Mouse (Mus musculus) ovary, postnatal 14 days (tissue): Measurements from ENCODE around the gene Shq1.

Experiments used
- DNase-seq: peaks from one replicate; pipeline ENCODE4 v3.0.0; 2022; ENCODE audit warnings: low spot score

Gene Shq1

GRCm38 (mm10) chr6:100667644-100668043 is 3.3 kb downstream of the Shq1 start:
- DNase-seq: no peak

- DNase-seq: no peak
These were observed 8.7 kb downstream of the Shq1 start for GRCm38 (mm10) chr6:100662224-100662623.

- peak; percentile 31 for DNase-seq
These were observed 10.6 kb downstream of the Shq1 start for GRCm38 (mm10) chr6:100660395-100660794.

GRCm38 (mm10) chr6:100652535-100652934 is 18.4 kb downstream of the Shq1 start:
- no peak for DNase-seq

GRCm38 (mm10) chr6:100647196-100647595 is 23.8 kb downstream of the Shq1 start:
- no peak for DNase-seq

GRCm38 (mm10) chr6:100645469-100646201 is 25.3 kb downstream of the Shq1 start:
- peak; percentile 32 for DNase-seq

GRCm38 (mm10) chr6:100644631-100645030 is 26.3 kb downstream of the Shq1 start:
- DNase-seq: no peak

- DNase-seq: no peak
These were observed 28.2 kb downstream of the Shq1 start for GRCm38 (mm10) chr6:100642786-100643185.

- DNase-seq: no peak
These were observed 30.4 kb downstream of the Shq1 start for GRCm38 (mm10) chr6:100640591-100640990.

GRCm38 (mm10) chr6:100629086-100629485 is 41.9 kb downstream of the Shq1 start:
- no peak for DNase-seq

GRCm38 (mm10) chr6:100628223-100628622 is 42.7 kb downstream of the Shq1 start:
- no peak for DNase-seq

GRCm38 (mm10) chr6:100623922-100624321 is 47.0 kb downstream of the Shq1 start:
- DNase-seq: no peak

GRCm38 (mm10) chr6:100622861-100623507 is 48.0 kb downstream of the Shq1 start:
- no peak for DNase-seq

- DNase-seq: no peak
These were observed 50.5 kb downstream of the Shq1 start for GRCm38 (mm10) chr6:100620411-100620810.

- DNase-seq: no peak
These were observed 51.6 kb downstream of the Shq1 start for GRCm38 (mm10) chr6:100619309-100619708.

GRCm38 (mm10) chr6:100616133-100616532 is 54.8 kb downstream of the Shq1 start:
- DNase-seq: no peak

GRCm38 (mm10) chr6:100613593-100614267 is 57.2 kb downstream of the Shq1 start:
- DNase-seq: no peak

- no peak for DNase-seq
These were observed 59.9 kb downstream of the Shq1 start for GRCm38 (mm10) chr6:100610897-100611575.

GRCm38 (mm10) chr6:100610182-100610581 is 60.8 kb downstream of the Shq1 start:
- DNase-seq: no peak

- DNase-seq: no peak
These were observed 61.7 kb downstream of the Shq1 start for GRCm38 (mm10) chr6:100609256-100609655.

GRCm38 (mm10) chr6:100608429-100608828 is 62.5 kb downstream of the Shq1 start:
- no peak for DNase-seq

GRCm38 (mm10) chr6:100606805-100607204 is 64.2 kb downstream of the Shq1 start:
- no peak for DNase-seq

- DNase-seq: no peak
These were observed 67.3 kb downstream of the Shq1 start for GRCm38 (mm10) chr6:100603702-100604101.
